ENCODE assay signal across 19 mouse cellular contexts in genomic region chr4:24583997-24584396, GRCm38 (mm10).
"Had no signal": no experiment of that assay in that cellular context is flagged by ENCODE, and none has a peak within 500 bp of the region (broad histone marks: within the 10 kb centered on the region; RNA-seq: fewer than 3 reads in every experiment).

No protein-coding gene starts in this region.

- H3K9ac ChIP-seq: kidney, embryonic 15.5 days; limb, embryonic 12.5 days; limb, embryonic 15.5 days; liver, embryonic 14.5 days; liver, postnatal 0 days; lung, embryonic 14.5 days; midbrain, embryonic 13.5 days had no signal

- H3K4me3 ChIP-seq: kidney, embryonic 15.5 days; limb, embryonic 12.5 days; limb, embryonic 15.5 days; megakaryocyte, embryonic 14.5 days; midbrain, embryonic 13.5 days had no signal

- ATAC-seq: liver, postnatal 0 days; lung, postnatal 0 days; midbrain, embryonic 13.5 days had no signal

- H3K27ac ChIP-seq: kidney, embryonic 15.5 days; limb, embryonic 12.5 days; limb, embryonic 15.5 days; liver, embryonic 14.5 days; macrophage; midbrain, embryonic 13.5 days; stomach, postnatal 0 days had no signal

- H3K9me3 ChIP-seq: kidney, embryonic 15.5 days; limb, embryonic 12.5 days; limb, embryonic 15.5 days; megakaryocyte, embryonic 14.5 days; midbrain, embryonic 13.5 days had no signal

- H3K4me1 ChIP-seq: kidney, embryonic 15.5 days; limb, embryonic 12.5 days; limb, embryonic 15.5 days; megakaryocyte, embryonic 14.5 days; midbrain, embryonic 13.5 days had no signal

- H3K27me3 ChIP-seq: kidney, embryonic 15.5 days; limb, embryonic 12.5 days; limb, embryonic 15.5 days; megakaryocyte, embryonic 14.5 days; midbrain, embryonic 13.5 days had no signal

- DNase-seq: kidney, adult 2 months; kidney, postnatal 10 days; kidney, postnatal 36 days; left cerebral cortex, postnatal 4 days; liver, postnatal 0 days; lung, embryonic 14.5 days; thymus, adult 2 months; thymus, postnatal 14 days; thymus, postnatal 4 days had no signal

- H3K4me2 ChIP-seq: kidney, embryonic 15.5 days; limb, embryonic 12.5 days; limb, embryonic 15.5 days; liver, embryonic 11.5 days; lung, embryonic 14.5 days; midbrain, embryonic 13.5 days had no signal
